Mouse (Mus musculus) embryonic facial prominence, embryonic 13.5 days (tissue): ENCODE data around the gene Zfp143. TPM values are rescaled to one million over a fixed set of nuclear protein-coding genes. Genes with fewer than 3 reads are reported as not detected.

Experiments used
- ATAC-seq: fragments of 200-750 bp; cut with Nextera tagmentation; 2 replicates; pipeline ENCODE4 v1.8.0; 2017; ENCODE audit warnings: low read depth; ENCODE audit not compliant: insufficient number of reproducible peaks, insufficient read depth, low FRiP score, low TSS enrichment
- H3K27ac ChIP-seq: fragments of 300-500 bp; sonication (generic); 2 replicates; pipeline ENCODE4 v1.5.1; 2015; ENCODE audit warnings: moderate library complexity, mild to moderate bottlenecking, inconsistent platforms
- H3K27me3 ChIP-seq: fragments of 300-500 bp; sonication (generic); 2 replicates; pipeline ENCODE4 v1.6.1; 2015; ENCODE audit warnings: mild to moderate bottlenecking, inconsistent platforms
- H3K36me3 ChIP-seq: fragments of 300-500 bp; sonication (generic); 2 replicates; pipeline ENCODE4 v1.6.1; 2015; ENCODE audit warnings: mild to moderate bottlenecking, inconsistent platforms
- H3K4me1 ChIP-seq: fragments of 300-500 bp; sonication (generic); 2 replicates; pipeline ENCODE4 v1.6.1; 2015; ENCODE audit warnings: inconsistent platforms
- H3K4me2 ChIP-seq: fragments of 300-500 bp; sonication (generic); 2 replicates; pipeline ENCODE4 v1.6.1; 2015; ENCODE audit warnings: moderate library complexity, mild to moderate bottlenecking, inconsistent platforms
- H3K4me3 ChIP-seq: fragments of 300-500 bp; sonication (generic); 2 replicates; pipeline ENCODE4 v1.5.1; 2015; ENCODE audit warnings: mild to moderate bottlenecking, inconsistent platforms
- H3K9ac ChIP-seq: fragments of 300-500 bp; sonication (generic); 2 replicates; pipeline ENCODE4 v1.6.1; 2015; ENCODE audit warnings: mild to moderate bottlenecking, inconsistent platforms
- H3K9me3 ChIP-seq: fragments of 300-500 bp; sonication (generic); 2 replicates; pipeline ENCODE4 v1.6.1; 2016; ENCODE audit warnings: inconsistent platforms
- WGBS: fragments of 180-500 bp; shearing (Covaris S2); methylation state at CpG from one replicate; pipeline ENCODE4 v1.1.7; 2015; ENCODE audit warnings: mixed read lengths; 5-methylcytosine and 5-hydroxymethylcytosine counted together
- polyA plus RNA-seq: library from polyadenylated mRNA; unstranded; fragments of >200 nt; fragmentation: Nextera tagmentation; extraction: Ambion mirVana; gene quantifications from 2 replicates; pipeline ENCODE4 v1.2.1, GENCODE M21; 2015

Zfp143 gene
- polyA plus RNA-seq, 1 experiment from 2014 or later, result 19.8 TPM

GRCm38 (mm10) chr7:110060106-110060668 lies 830 bp upstream of the Zfp143 start:
- ATAC-seq, result no peak

GRCm38 (mm10) chr7:110060669-110061198 lies 283 bp upstream of the Zfp143 start:
- Histone ChIP-seq H3K9ac (peak overlapping the region; percentile 96), H3K27me3 (no peaks in the 10 kb centered on the region), H3K27ac (peak overlapping the region; percentile 99), H3K9me3 (no peaks in the 10 kb centered on the region), H3K4me1 (peaks cover 11% of the 10 kb centered on the region), H3K4me3 (peak overlapping the region; percentile 80), H3K4me2 (peak overlapping the region; percentile 67), H3K36me3 (peaks cover 24% of the 10 kb centered on the region)
- ATAC-seq, result peak; percentile 7; the same call in 1 of the 2 replicates
- under 1% methylated on average over 26 of the region's 26 CpGs for WGBS

More at GRCm38 (mm10) chr7:110060106-110060668, 830 bp upstream of the Zfp143 start:
- Histone ChIP-seq H3K36me3 (peaks cover 28% of the 10 kb centered on the region), H3K9me3 (no peaks in the 10 kb centered on the region), H3K4me3 (peak overlapping the region; percentile 80), H3K9ac (peak overlapping the region; percentile 96), H3K27me3 (no peaks in the 10 kb centered on the region), H3K27ac (peak overlapping the region; percentile 99), H3K4me2 (peak overlapping the region; percentile 67), H3K4me1 (peaks cover 11% of the 10 kb centered on the region)
- WGBS, result 23% methylated on average over 5 of the region's 5 CpGs

GRCm38 (mm10) chr7:110061752-110062273 lies 796 bp downstream of the Zfp143 start:
- peaks cover 24% of the 10 kb centered on the region for H3K36me3 ChIP-seq
- H3K27ac ChIP-seq, result peak overlapping the region; percentile 100
- H3K4me1 ChIP-seq, result peaks cover 11% of the 10 kb centered on the region
- H3K4me2 ChIP-seq, result peak overlapping the region; percentile 61
- H3K9ac ChIP-seq, result peak overlapping the region; percentile 94
- under 1% methylated on average over 48 of the region's 48 CpGs for WGBS
- H3K27me3 ChIP-seq, result no peaks in the 10 kb centered on the region
- peak overlapping the region; percentile 80 for H3K4me3 ChIP-seq
- ATAC-seq, result peak; percentile 83; the same call in 1 of the 2 replicates
- no peaks in the 10 kb centered on the region for H3K9me3 ChIP-seq

GRCm38 (mm10) chr7:110063731-110064130 lies 2.7 kb downstream of the Zfp143 start:
- no peak overlapping the region for H3K9ac ChIP-seq
- H3K4me3 ChIP-seq, result no peak overlapping the region
- H3K27ac ChIP-seq, result no peak overlapping the region
- H3K4me1 ChIP-seq, result peaks cover 11% of the 10 kb centered on the region
- WGBS, result 97% methylated on average over 9 of the region's 9 CpGs
- no peaks in the 10 kb centered on the region for H3K27me3 ChIP-seq
- no peak overlapping the region for H3K4me2 ChIP-seq
- H3K9me3 ChIP-seq, result no peaks in the 10 kb centered on the region
- no peak for ATAC-seq
- peaks cover 26% of the 10 kb centered on the region for H3K36me3 ChIP-seq

- H3K4me2 ChIP-seq, result no peak overlapping the region
- H3K4me1 ChIP-seq, result no peaks in the 10 kb centered on the region
- 83% methylated on average over 2 of the region's 2 CpGs for WGBS
- no peaks in the 10 kb centered on the region for H3K27me3 ChIP-seq
- no peak overlapping the region for H3K4me3 ChIP-seq
- peaks cover 48% of the 10 kb centered on the region for H3K36me3 ChIP-seq
- ATAC-seq, result no peak
- no peak overlapping the region for H3K9ac ChIP-seq
- no peaks in the 10 kb centered on the region for H3K9me3 ChIP-seq
- H3K27ac ChIP-seq, result no peak overlapping the region
Measured at GRCm38 (mm10) chr7:110069070-110069469, 8.1 kb downstream of the Zfp143 start.

- Histone ChIP-seq H3K27ac (no peak overlapping the region), H3K36me3 (peaks cover 93% of the 10 kb centered on the region), H3K4me1 (no peaks in the 10 kb centered on the region), H3K9me3 (no peaks in the 10 kb centered on the region), H3K9ac (no peak overlapping the region), H3K4me2 (no peak overlapping the region), H3K4me3 (no peak overlapping the region), H3K27me3 (no peaks in the 10 kb centered on the region)
- WGBS, result 92% methylated on average over 5 of the region's 5 CpGs
- no peak for ATAC-seq
Measured at GRCm38 (mm10) chr7:110078168-110078567, 17.2 kb downstream of the Zfp143 start.

GRCm38 (mm10) chr7:110083386-110084165 lies 22.6 kb downstream of the Zfp143 start:
- H3K4me3 ChIP-seq, result no peak overlapping the region
- WGBS, result 74% methylated on average over 13 of the region's 13 CpGs
- peaks cover 99% of the 10 kb centered on the region for H3K36me3 ChIP-seq

GRCm38 (mm10) chr7:110085217-110085616 lies 24.2 kb downstream of the Zfp143 start:
- H3K36me3 ChIP-seq, result peaks cover 92% of the 10 kb centered on the region
- ATAC-seq, result no peak
- no peak overlapping the region for H3K4me3 ChIP-seq
- H3K9ac ChIP-seq, result no peak overlapping the region
- H3K4me2 ChIP-seq, result no peak overlapping the region
- H3K4me1 ChIP-seq, result no peaks in the 10 kb centered on the region
- H3K9me3 ChIP-seq, result no peaks in the 10 kb centered on the region
- H3K27me3 ChIP-seq, result no peaks in the 10 kb centered on the region
- no peak overlapping the region for H3K27ac ChIP-seq

More at GRCm38 (mm10) chr7:110083386-110084165, 22.6 kb downstream of the Zfp143 start:
- ATAC-seq, result no peak
- Histone ChIP-seq H3K9ac (no peak overlapping the region), H3K27me3 (no peaks in the 10 kb centered on the region), H3K27ac (no peak overlapping the region), H3K9me3 (no peaks in the 10 kb centered on the region), H3K4me2 (no peak overlapping the region), H3K4me1 (no peaks in the 10 kb centered on the region)

GRCm38 (mm10) chr7:110087914-110088313 lies 26.9 kb downstream of the Zfp143 start:
- H3K4me1 ChIP-seq, result no peaks in the 10 kb centered on the region
- H3K9ac ChIP-seq, result no peak overlapping the region
- WGBS, result 84% methylated on average over 4 of the region's 4 CpGs
- no peak overlapping the region for H3K4me3 ChIP-seq
- no peaks in the 10 kb centered on the region for H3K27me3 ChIP-seq
- no peak for ATAC-seq
- no peak overlapping the region for H3K27ac ChIP-seq
- no peaks in the 10 kb centered on the region for H3K9me3 ChIP-seq
- no peak overlapping the region for H3K4me2 ChIP-seq
- H3K36me3 ChIP-seq, result peaks cover 87% of the 10 kb centered on the region

GRCm38 (mm10) chr7:110091670-110092069 lies 30.7 kb downstream of the Zfp143 start:
- no peaks in the 10 kb centered on the region for H3K9me3 ChIP-seq
- 80% methylated on average over 7 of the region's 7 CpGs for WGBS
- peaks cover 81% of the 10 kb centered on the region for H3K36me3 ChIP-seq
- H3K4me1 ChIP-seq, result no peaks in the 10 kb centered on the region
- no peak overlapping the region for H3K9ac ChIP-seq
- H3K4me2 ChIP-seq, result no peak overlapping the region
- no peak for ATAC-seq
- no peak overlapping the region for H3K4me3 ChIP-seq
- H3K27me3 ChIP-seq, result no peaks in the 10 kb centered on the region
- H3K27ac ChIP-seq, result no peak overlapping the region

- no peaks in the 10 kb centered on the region for H3K9me3 ChIP-seq
- H3K9ac ChIP-seq, result no peak overlapping the region
- ATAC-seq, result no peak
- no peak overlapping the region for H3K4me3 ChIP-seq
- no peaks in the 10 kb centered on the region; the same call in 1 of the 2 replicates for H3K27me3 ChIP-seq
- H3K27ac ChIP-seq, result no peak overlapping the region
- H3K4me2 ChIP-seq, result no peak overlapping the region
- no peaks in the 10 kb centered on the region for H3K4me1 ChIP-seq
- WGBS, result 79% methylated on average over 4 of the region's 4 CpGs
- H3K36me3 ChIP-seq, result peaks cover 53% of the 10 kb centered on the region
Measured at GRCm38 (mm10) chr7:110096332-110096731, 35.3 kb downstream of the Zfp143 start.
